Mouse (Mus musculus): ENCODE data around the gene Metap1d.

DNA sequence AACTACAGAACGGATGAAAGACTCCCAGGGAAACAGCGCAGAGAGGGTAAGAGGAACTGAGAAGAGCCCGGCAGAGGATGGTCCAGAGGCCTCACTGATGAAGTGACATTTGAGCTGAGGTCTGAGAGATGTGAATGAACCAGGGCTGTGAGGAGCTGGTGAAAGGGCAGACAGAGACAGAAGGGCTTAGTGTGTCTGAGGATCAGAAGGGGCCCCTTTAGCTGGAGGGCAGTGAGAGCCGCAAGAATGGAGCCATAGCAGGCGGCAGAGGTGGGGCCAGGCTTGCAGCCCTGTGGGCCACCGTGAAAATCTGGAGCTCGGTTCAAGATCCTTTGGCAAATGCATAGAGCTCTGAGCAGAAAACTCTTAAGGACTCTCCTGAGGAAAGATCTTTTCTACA, 26.8 kb downstream of the Metap1d start:
- TF ChIP-seq POLR2A (IDR thresholded peaks at IDR 0.05; ENCODE audit: control insufficient read depth in 1 of 2, insufficient read depth in 1 of 2, low read depth in 1 of 2, low read length in 2 of 2, poor library complexity in 1 of 2) (no peak), EP300 (IDR thresholded peaks at IDR 0.05; ENCODE audit: low read depth in 1 of 2, low read length in 2 of 2) (no peak), NELFE (IDR thresholded peaks at IDR 0.05; ENCODE audit: low read depth, low read length) (no peak), CTCF (IDR thresholded peaks at IDR 0.05 in 2 of 3, conservative IDR thresholded peaks at IDR 0.05 in 1 of 3; ENCODE audit: control insufficient read depth in 1 of 3, insufficient read depth in 1 of 3, low read depth in 2 of 3, low read length in 3 of 3, poor library complexity in 1 of 3, severe bottlenecking in 1 of 3) (no peak), TCF12 (IDR thresholded peaks at IDR 0.05; ENCODE audit: low read depth, low read length) (no peak), GABPA (IDR thresholded peaks at IDR 0.05; ENCODE audit: low read depth, low read length) (no peak), POLR2AphosphoS2 (IDR thresholded peaks at IDR 0.05; ENCODE audit: low read length) (no peak), TBP (IDR thresholded peaks at IDR 0.05; ENCODE audit: low read depth, low read length) (no peak), MYC (IDR thresholded peaks at IDR 0.05; ENCODE audit: low read depth, low read length) (no peak), CHD2 (IDR thresholded peaks at IDR 0.05; ENCODE audit: low read length) (no peak), ZC3H11A (IDR thresholded peaks at IDR 0.05; ENCODE audit: low read depth, low read length) (no peak), POLR2AphosphoS5 (IDR thresholded peaks at IDR 0.05; ENCODE audit: borderline replicate concordance, low read depth, low read length) (no peak)

All from MEL (cell line).